Mouse (Mus musculus) kidney, embryonic 14.5 days (tissue): ENCODE results near the gene Enox1. TPM values are rescaled to one million over a fixed set of nuclear protein-coding genes. Genes with fewer than 3 reads are reported as not detected.

Experiments
- ATAC-seq: fragments of 200-750 bp; cut with Nextera tagmentation; 2 replicates; pipeline ENCODE4 v1.8.0; 2017; ENCODE audit warnings: moderate number of reproducible peaks, mild to moderate bottlenecking, moderate TSS enrichment, moderate library complexity; ENCODE audit not compliant: low FRiP score, low TSS enrichment
- H3K27ac ChIP-seq: fragments of 300-500 bp; sonication (generic); 2 replicates; pipeline ENCODE4 v1.5.1; 2014; ENCODE audit warnings: low read depth, mild to moderate bottlenecking, low read length, moderate library complexity, mixed read lengths
- H3K27me3 ChIP-seq: fragments of 300-500 bp; sonication (generic); 2 replicates; pipeline ENCODE4 v1.6.1; 2014; ENCODE audit warnings: mild to moderate bottlenecking, low read length; ENCODE audit not compliant: control insufficient read depth, insufficient read depth
- H3K36me3 ChIP-seq: fragments of 300-500 bp; sonication (generic); 2 replicates; pipeline ENCODE4 v1.6.1; 2014; ENCODE audit warnings: low read length, mixed read lengths; ENCODE audit not compliant: control insufficient read depth, insufficient read depth
- H3K4me1 ChIP-seq: fragments of 300-500 bp; sonication (generic); 2 replicates; pipeline ENCODE4 v1.6.1; 2014; ENCODE audit warnings: low read length, mixed read lengths; ENCODE audit not compliant: control insufficient read depth, insufficient read depth
- H3K4me2 ChIP-seq: fragments of 300-500 bp; sonication (generic); replicated peaks from 2 replicates; pipeline ENCODE4 v1.6.1; 2014; ENCODE audit warnings: low read depth, mild to moderate bottlenecking, low read length
- H3K4me3 ChIP-seq: fragments of 300-500 bp; sonication (generic); 2 replicates; pipeline ENCODE4 v1.5.1; 2014; ENCODE audit warnings: mild to moderate bottlenecking, low read length
- H3K9ac ChIP-seq: fragments of 300-500 bp; sonication (generic); 2 replicates; pipeline ENCODE4 v1.6.1; 2014; ENCODE audit warnings: low read depth, mild to moderate bottlenecking, low read length, moderate library complexity
- H3K9me3 ChIP-seq: fragments of 300-500 bp; sonication (generic); 2 replicates; pipeline ENCODE4 v1.6.1; 2016; ENCODE audit warnings: low read length; ENCODE audit not compliant: control insufficient read depth
- WGBS: fragments of 180-500 bp; shearing (Covaris S2); extraction: QIAGEN DNeasy Blood & Tissue Kit; methylation state at CpG from one replicate; pipeline ENCODE4 v1.1.7; 2014; 5-methylcytosine and 5-hydroxymethylcytosine counted together
- polyA plus RNA-seq: library from polyadenylated mRNA; unstranded; fragments of >200 nt; fragmentation: Nextera tagmentation; extraction: Ambion mirVana; gene quantifications from 2 replicates; pipeline ENCODE4 v1.2.1, GENCODE M21; 2014

Enox1 gene
- polyA plus RNA-seq, 1 experiment from 2014 or later = 7.0 TPM

- Histone ChIP-seq H3K4me3 (no peak overlapping the region), H3K9me3 (no peaks in the 10 kb centered on the region), H3K27me3 (no peaks in the 10 kb centered on the region), H3K9ac (no peak overlapping the region), H3K36me3 (no peaks in the 10 kb centered on the region), H3K27ac (no peak overlapping the region), H3K4me2 (no peak overlapping the region), H3K4me1 (peaks cover 2% of the 10 kb centered on the region; the same call in 1 of the 2 replicates)
- no peak for ATAC-seq
- WGBS = 81% methylated on average over 3 of the region's 3 CpGs
Observed at GRCm38 (mm10) chr14:77638148-77638547, 481.6 kb downstream of the Enox1 start.

DNA sequence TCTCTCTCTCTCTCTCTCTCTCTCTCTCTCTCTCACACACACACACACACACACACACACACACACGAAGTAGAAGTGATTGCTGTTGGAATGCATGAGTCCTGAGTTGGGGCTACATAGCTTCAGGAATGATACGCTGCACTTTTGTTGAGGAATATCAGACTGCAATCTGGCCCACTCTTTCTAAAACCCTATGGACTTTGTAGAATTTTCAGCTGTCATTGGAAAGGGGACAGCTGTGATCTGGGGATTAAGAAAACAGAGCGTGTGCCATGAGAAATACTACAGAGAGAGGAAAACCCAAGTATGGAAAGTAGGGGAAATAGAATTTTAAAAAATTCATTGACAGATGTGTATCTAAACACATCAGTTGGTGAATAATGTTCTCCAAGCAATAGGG lies 482.1 kb downstream of the Enox1 start:
- WGBS = 66% methylated on average over 3 of the region's 3 CpGs
- Histone ChIP-seq H3K4me2 (no peak overlapping the region), H3K9me3 (no peaks in the 10 kb centered on the region), H3K27me3 (no peaks in the 10 kb centered on the region), H3K36me3 (no peaks in the 10 kb centered on the region), H3K27ac (no peak overlapping the region), H3K4me3 (no peak overlapping the region), H3K4me1 (peaks cover 2% of the 10 kb centered on the region; the same call in 1 of the 2 replicates), H3K9ac (no peak overlapping the region)
- no peak for ATAC-seq

DNA sequence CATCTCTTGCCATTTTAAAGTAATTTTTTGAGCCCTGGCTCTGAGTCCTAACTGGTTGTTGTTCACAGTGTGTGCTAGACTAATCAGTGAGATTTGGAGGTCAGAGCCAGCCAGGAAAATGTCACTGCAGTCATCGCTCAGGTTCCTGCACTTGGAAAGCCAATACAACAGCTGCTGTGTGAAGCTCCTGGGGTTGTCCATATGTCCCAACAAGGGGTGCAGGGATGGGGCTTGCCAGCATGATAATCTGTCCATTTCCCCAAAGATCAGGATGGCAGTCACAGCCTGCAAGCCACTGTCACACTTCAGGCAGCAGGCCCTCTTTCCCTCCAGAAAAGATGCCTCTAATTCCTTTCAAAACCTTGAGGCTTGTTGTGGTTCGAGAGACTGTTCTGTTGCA lies 483.0 kb downstream of the Enox1 start:
- Histone ChIP-seq H3K9ac (no peak overlapping the region), H3K27ac (no peak overlapping the region), H3K4me3 (no peak overlapping the region), H3K27me3 (no peaks in the 10 kb centered on the region), H3K9me3 (no peaks in the 10 kb centered on the region), H3K36me3 (no peaks in the 10 kb centered on the region), H3K4me1 (peaks cover 2% of the 10 kb centered on the region; the same call in 1 of the 2 replicates), H3K4me2 (no peak overlapping the region)
- ATAC-seq = no peak
- 75% methylated on average over 2 of the region's 2 CpGs for WGBS

GRCm38 (mm10) chr14:77642314-77642713 lies 485.8 kb downstream of the Enox1 start:
- Histone ChIP-seq H3K36me3 (no peaks in the 10 kb centered on the region), H3K4me3 (no peak overlapping the region), H3K4me1 (0 out of 2 replicates have a peak, but pooled peaks cover 2% of the 10 kb centered on the region), H3K27ac (no peak overlapping the region), H3K27me3 (no peaks in the 10 kb centered on the region), H3K4me2 (no peak overlapping the region), H3K9me3 (no peaks in the 10 kb centered on the region), H3K9ac (no peak overlapping the region)
- ATAC-seq = no peak
- WGBS = 83% methylated on average over 6 of the region's 6 CpGs

GRCm38 (mm10) chr14:77646196-77646595 lies 489.6 kb downstream of the Enox1 start:
- no peaks in the 10 kb centered on the region for H3K27me3 ChIP-seq

GRCm38 (mm10) chr14:77647017-77647416 lies 490.5 kb downstream of the Enox1 start:
- no peaks in the 10 kb centered on the region for H3K9me3 ChIP-seq
- 95% methylated on average over 6 of the region's 6 CpGs for WGBS
- H3K27me3 ChIP-seq = no peaks in the 10 kb centered on the region
- no peak overlapping the region for H3K9ac ChIP-seq
- no peaks in the 10 kb centered on the region for H3K4me1 ChIP-seq
- no peak overlapping the region for H3K4me2 ChIP-seq
- H3K27ac ChIP-seq = no peak overlapping the region
- no peak overlapping the region for H3K4me3 ChIP-seq
- ATAC-seq = no peak
- H3K36me3 ChIP-seq = no peaks in the 10 kb centered on the region

More at GRCm38 (mm10) chr14:77646196-77646595, 489.6 kb downstream of the Enox1 start:
- Histone ChIP-seq H3K9ac (no peak overlapping the region), H3K9me3 (no peaks in the 10 kb centered on the region), H3K27ac (no peak overlapping the region), H3K4me2 (no peak overlapping the region), H3K36me3 (no peaks in the 10 kb centered on the region), H3K4me1 (no peaks in the 10 kb centered on the region), H3K4me3 (no peak overlapping the region)
- 94% methylated on average over 2 of the region's 2 CpGs for WGBS
- no peak for ATAC-seq

DNA sequence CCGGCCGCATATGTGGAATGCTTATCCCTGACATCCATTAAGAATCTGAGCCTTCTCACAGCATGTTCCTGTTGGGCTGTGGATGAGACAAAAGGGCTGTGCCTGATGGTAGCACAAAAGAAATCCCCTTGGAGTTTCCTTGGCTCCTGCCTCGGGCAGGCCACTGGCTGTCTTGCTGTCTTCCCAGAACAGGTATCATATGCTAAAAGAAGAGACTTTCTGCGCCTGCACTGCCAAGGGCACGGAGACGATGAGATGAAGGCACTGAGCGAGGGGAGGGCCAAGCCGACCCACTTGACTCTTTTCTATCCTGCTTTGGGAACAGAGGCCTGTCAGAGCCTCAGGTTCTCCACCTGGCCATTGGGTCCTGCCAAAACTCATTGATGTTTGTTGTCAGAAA lies 491.7 kb downstream of the Enox1 start:
- Histone ChIP-seq H3K27ac (no peak overlapping the region), H3K4me3 (no peak overlapping the region), H3K27me3 (no peaks in the 10 kb centered on the region), H3K9ac (no peak overlapping the region), H3K4me2 (no peak overlapping the region), H3K36me3 (no peaks in the 10 kb centered on the region), H3K4me1 (no peaks in the 10 kb centered on the region), H3K9me3 (no peaks in the 10 kb centered on the region)
- 90% methylated on average over 8 of the region's 8 CpGs for WGBS
- no peak for ATAC-seq

- H3K9ac ChIP-seq = no peak overlapping the region
- WGBS = 79% methylated on average over 4 of the region's 4 CpGs
Observed at GRCm38 (mm10) chr14:77658739-77659138, 502.2 kb downstream of the Enox1 start.

DNA sequence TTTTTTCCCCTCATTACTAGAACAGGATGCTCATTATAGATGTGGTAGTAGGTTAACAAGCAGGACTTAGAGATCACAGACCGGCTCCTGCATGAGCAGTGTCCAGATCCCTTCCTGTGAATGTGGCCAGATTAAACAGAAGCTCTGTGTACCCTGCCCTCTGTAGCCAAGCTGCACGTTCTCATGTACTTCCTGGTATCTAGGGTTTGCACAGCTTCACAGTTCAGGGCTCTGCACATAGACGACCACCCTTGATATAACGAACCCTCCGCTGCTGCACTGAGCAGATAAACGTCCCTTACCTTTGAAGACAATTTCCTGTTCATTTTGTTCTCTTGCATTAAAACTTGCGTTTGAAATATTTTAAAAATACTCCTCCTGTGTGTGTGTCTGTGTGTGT lies 505.7 kb downstream of the Enox1 start:
- H3K9me3 ChIP-seq = no peaks in the 10 kb centered on the region
- H3K4me2 ChIP-seq = no peak overlapping the region
- H3K27me3 ChIP-seq = no peaks in the 10 kb centered on the region
- H3K4me1 ChIP-seq = no peaks in the 10 kb centered on the region
- H3K36me3 ChIP-seq = no peaks in the 10 kb centered on the region
- no peak overlapping the region for H3K9ac ChIP-seq
- ATAC-seq = no peak
- no peak overlapping the region for H3K4me3 ChIP-seq
- H3K27ac ChIP-seq = no peak overlapping the region
- WGBS = 60% methylated on average over 7 of the region's 7 CpGs

More at GRCm38 (mm10) chr14:77658739-77659138, 502.2 kb downstream of the Enox1 start:
- H3K9me3 ChIP-seq = peaks cover 6% of the 10 kb centered on the region; the same call in 1 of the 2 replicates
- no peaks in the 10 kb centered on the region for H3K27me3 ChIP-seq
- no peak overlapping the region for H3K4me2 ChIP-seq
- H3K36me3 ChIP-seq = no peaks in the 10 kb centered on the region
- no peak for ATAC-seq
- no peaks in the 10 kb centered on the region for H3K4me1 ChIP-seq
- H3K4me3 ChIP-seq = no peak overlapping the region
- no peak overlapping the region for H3K27ac ChIP-seq
